Mouse (Mus musculus) layer of hippocampus, postnatal 36 days (tissue): Measurements from ENCODE around the gene Lbr. TPM values are rescaled to one million over a fixed set of nuclear protein-coding genes. Genes with fewer than 3 reads are reported as not detected.

Experiments
- DNase-seq, 2 experiments: peaks; one replicate each; pipeline ENCODE4 v3.0.0; 2022
- total RNA-seq, 2 experiments: library from RNA; stranded (reverse); gene quantifications; 2 replicates each; pipeline ENCODE4 v1.2.3; 2021

The Lbr gene
- total RNA-seq, 2 experiments from 2014 or later = 10.3 to 18.0 TPM

GRCm38 (mm10) chr1:181771871-181772270 is 71.0 kb downstream of the Lbr start:
- no peak for DNase-seq

DNA sequence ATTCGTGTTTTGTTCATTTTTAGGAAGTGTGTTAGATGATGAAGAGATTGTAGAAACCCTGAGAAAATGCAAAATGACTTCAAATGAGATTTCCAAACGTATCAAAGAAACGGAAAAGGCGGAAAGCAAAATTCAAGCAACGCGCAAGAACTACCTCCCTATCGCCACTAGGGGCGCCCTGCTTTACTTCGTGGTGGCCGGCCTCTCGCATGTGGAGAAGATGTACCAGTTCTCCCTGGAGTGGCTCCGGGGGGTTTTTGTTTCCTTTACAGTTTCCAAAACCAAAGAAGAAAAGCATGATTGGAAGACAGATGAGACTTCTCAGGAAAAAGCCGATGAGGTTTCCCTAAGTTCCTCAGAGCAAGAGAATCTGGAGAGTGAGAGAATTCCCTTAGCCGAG is 73.5 kb downstream of the Lbr start:
- DNase-seq = no peak

Other genes starting within 250 kb of the Lbr start
- gene Enah, start 176.9 kb upstream of the Lbr start, total RNA-seq = 100 to 1,000 TPM; 170 to 200 TPM